Mouse (Mus musculus) right cerebral cortex, postnatal 25 days (tissue): ENCODE results near the gene Gm17428.
"Not testable (repeated sequence)": the region's sequence is repeated elsewhere in the genome, so short reads cannot be mapped to it uniquely, and the experiment has no call there.

Experiments
- DNase-seq: peaks from one replicate; pipeline ENCODE4 v3.0.0; 2022

Gm17428 gene

DNA sequence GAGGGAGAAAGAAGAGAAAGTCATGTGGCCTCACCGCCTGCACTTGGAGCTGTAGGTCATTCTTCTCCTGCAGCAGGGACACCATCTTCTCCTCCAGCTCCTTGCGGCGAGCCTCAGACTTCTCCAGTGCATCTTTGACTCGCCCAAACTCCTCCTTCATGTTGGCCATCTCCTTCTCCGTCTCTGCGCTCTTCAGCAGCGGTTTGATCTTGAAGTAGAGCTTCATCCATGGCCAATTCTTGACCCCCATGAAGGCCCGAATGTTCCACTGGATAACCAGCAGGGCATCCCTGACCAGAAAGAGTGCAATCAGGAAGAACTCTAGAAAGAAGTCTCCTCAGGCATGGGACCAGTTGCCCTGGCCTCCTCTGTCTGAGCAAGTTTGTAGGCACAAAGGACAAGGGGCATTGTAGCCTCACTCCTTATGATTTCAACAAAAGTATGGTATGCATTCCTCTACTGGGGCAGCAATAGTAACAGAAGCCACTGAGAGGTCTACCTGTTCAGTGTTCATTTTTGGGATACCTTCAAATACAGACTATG lies 23.0 kb upstream of the Gm17428 start:
- DNase-seq: no peak

- no peak for DNase-seq
Measured at GRCm38 (mm10) chr14:54954474-54954873, 22.3 kb upstream of the Gm17428 start.

DNA sequence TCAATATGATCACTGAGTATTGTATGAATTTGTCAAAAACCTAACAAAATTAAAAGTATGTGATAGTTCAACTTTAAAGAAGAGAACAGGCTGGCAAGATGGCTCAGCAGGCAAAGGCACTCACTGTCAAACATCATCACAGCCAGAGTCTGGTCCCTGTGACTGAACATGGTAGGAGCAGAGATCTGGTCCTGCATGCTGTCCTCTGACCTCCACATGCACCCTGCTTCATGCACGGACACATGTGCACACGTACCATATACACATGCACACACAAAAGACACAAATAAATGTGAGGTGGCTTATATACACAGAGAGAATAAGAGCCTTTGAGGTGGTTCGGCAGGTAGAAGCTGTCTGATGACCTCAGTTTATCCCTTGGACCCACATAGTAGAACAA lies 21.3 kb upstream of the Gm17428 start:
- DNase-seq: no peak

- DNase-seq: no peak
Measured at GRCm38 (mm10) chr14:54956533-54956932, 20.2 kb upstream of the Gm17428 start.

GRCm38 (mm10) chr14:54958503-54958902 lies 18.2 kb upstream of the Gm17428 start:
- DNase-seq: no peak

GRCm38 (mm10) chr14:54959197-54959596 lies 17.5 kb upstream of the Gm17428 start:
- no peak for DNase-seq

DNA sequence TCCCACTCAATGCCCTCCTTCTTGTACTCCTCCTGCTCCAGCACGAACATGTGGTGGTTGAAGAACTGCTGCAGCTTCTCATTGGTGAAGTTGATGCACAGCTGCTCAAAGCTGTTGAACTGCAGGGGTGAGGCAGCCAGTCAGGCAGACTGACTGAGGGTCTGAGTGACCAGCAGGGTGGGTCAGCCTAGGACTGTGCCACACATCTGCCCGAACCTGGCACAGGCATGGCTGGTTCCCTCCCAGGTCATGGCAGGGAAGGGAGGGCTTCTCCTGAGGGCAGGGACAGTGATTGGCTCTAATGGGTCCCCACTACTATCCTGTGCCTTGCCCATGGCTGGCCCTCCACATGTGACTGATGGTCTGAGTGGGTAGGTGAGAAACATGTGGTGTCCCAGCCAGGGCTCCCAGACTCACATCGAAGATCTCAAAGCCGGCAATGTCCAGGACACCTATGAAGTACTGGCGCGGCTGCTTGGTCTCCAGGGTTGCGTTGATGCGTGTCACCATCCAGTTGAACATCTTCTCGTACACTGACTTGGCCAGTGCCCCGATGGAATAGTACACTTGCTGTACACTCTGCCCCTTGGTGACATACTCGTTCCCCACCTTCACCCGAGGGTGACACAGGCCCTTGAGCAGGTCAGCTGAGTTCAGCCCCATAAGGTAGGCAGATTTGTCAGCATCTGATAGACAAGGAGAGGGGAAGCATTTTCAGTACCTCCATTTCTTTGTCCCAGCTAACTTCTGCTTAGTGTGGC lies 16.7 kb upstream of the Gm17428 start:
- DNase-seq: not testable (repeated sequence)

GRCm38 (mm10) chr14:54960769-54961168 lies 16.0 kb upstream of the Gm17428 start:
- DNase-seq: no peak

- DNase-seq: no peak
Measured at GRCm38 (mm10) chr14:54961487-54961886, 15.2 kb upstream of the Gm17428 start.

DNA sequence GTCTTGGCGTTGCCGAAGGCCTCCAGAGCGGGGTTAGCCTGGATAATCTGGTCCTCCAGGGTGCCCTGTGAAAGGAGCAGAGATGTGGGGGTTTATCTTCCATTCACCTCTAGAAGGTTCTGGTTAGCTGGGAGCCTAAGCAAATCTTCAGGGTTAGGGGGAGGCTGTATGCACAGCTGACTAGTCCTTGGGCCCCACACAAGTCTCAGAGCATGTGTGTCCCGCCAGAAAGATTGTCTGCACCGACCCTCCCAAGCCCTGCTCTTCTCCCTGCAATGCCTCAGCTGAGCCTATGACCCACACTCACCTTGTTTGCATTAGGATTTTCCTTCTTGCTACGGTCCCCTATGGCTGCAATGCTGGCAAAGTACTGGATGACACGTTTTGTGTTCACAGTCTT lies 14.0 kb upstream of the Gm17428 start:
- no peak for DNase-seq

- DNase-seq: no peak
Measured at GRCm38 (mm10) chr14:54963727-54964126, 13.0 kb upstream of the Gm17428 start.

GRCm38 (mm10) chr14:54965044-54965443 lies 11.7 kb upstream of the Gm17428 start:
- DNase-seq: no peak

DNA sequence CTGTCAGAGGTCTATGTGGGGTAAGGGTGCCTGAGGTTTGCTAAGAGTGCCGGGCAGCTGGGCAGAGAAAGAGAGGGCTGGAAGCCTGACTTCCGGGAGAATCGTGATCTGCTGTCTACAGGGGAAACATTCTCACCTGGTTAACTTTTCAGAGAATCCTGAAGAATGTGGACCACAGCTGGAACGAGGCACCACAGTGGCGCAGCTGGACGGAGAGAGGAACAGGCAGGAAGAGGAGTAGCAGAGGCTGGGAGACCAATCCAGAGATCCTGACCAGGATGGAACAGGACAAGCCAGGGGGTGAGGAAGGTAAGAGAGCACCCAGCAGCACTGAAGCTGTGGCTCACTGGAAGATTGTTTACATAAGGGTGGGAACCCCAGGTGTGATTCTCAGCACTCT lies 11.1 kb upstream of the Gm17428 start:
- no peak for DNase-seq

- no peak for DNase-seq
Measured at GRCm38 (mm10) chr14:54966320-54966977, 10.3 kb upstream of the Gm17428 start, which contains the start of gene Myh6. Gene Myh6 (minus strand): TSS chr14:54966927.

GRCm38 (mm10) chr14:54967874-54968273 lies 8.9 kb upstream of the Gm17428 start:
- DNase-seq: no peak

GRCm38 (mm10) chr14:54968344-54968743 lies 8.4 kb upstream of the Gm17428 start:
- no peak for DNase-seq

DNA sequence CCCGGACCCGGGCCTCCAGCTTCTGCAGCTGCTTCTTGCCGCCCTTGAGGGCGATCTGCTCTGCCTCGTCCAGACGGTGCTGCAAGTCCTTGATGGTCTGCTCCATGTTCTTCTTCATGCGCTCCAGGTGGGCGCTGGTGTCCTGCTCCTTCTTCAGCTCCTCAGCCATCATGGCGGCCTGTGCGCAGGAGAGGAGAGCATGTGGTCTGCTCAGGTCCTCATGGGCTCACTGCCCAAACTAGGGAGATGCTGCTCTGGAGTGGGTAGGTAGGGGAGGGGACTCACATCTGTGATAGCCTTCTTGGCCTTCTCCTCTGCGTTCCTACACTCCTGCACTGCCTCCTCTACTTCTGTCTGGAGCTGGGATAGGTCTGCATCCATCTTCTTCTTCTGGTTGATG lies 3.9 kb upstream of the Gm17428 start:
- DNase-seq: not testable (repeated sequence)

DNA sequence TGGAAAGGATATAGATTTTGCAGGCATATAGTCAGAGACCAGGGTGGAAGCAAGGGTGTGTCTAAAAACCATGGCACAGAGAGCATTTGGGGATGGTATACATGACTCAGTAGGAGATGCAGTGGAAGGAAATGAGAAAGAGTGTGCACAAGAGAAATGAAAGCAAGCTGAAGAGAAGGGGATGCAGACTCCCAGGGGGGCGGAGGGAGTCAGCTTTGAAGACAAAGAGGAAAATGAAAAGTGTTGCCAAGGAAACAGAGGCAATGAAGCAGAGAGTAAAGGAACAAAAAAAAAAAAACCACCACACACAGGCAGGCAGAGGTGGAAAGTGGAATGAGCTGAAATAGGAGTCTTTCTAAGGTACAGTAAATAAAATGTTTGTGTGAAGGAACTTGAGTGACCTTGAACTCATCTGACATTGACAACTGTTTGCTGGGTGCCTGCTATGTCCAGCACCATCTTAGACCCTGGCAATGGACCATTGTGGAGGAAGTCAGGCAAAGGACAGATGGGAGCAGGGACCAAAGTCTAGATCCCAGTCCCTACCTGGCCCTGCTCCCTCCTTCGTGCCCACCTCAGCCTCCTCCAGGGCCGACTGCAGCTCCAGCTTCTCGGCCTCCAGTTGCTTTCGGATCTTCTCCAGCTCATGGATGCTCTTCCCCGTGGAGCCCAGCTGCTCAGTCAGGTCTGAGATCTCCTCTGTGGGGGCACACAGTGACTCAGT lies 2.5 kb upstream of the Gm17428 start:
- DNase-seq: no peak

GRCm38 (mm10) chr14:54978664-54979063 lies 1.9 kb downstream of the Gm17428 start:
- no peak for DNase-seq

DNA sequence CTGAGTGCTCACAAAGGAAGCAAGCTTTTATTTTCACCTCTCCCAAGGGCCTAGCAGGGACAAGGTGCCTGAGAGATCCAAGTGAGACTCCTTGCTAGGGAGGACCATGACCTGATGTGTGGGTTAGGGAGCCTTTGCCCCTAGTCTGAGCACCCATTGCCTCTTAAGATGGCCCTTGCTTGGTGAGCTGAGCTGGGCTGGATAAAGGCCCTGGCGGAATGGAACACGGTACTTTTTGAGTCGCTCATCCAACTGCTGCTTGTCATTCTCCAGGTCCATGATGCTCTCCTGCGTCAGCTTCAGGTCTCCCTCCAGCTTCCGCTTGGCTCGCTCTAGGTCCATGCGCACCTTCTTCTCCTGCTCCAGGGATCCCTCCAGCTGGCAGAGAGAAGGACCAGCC lies 5.2 kb downstream of the Gm17428 start:
- DNase-seq: no peak

GRCm38 (mm10) chr14:54988350-54988874 lies 11.7 kb downstream of the Gm17428 start:
- DNase-seq: not testable (repeated sequence)

- DNase-seq: no peak
Measured at GRCm38 (mm10) chr14:54988882-54989281, 12.1 kb downstream of the Gm17428 start.

DNA sequence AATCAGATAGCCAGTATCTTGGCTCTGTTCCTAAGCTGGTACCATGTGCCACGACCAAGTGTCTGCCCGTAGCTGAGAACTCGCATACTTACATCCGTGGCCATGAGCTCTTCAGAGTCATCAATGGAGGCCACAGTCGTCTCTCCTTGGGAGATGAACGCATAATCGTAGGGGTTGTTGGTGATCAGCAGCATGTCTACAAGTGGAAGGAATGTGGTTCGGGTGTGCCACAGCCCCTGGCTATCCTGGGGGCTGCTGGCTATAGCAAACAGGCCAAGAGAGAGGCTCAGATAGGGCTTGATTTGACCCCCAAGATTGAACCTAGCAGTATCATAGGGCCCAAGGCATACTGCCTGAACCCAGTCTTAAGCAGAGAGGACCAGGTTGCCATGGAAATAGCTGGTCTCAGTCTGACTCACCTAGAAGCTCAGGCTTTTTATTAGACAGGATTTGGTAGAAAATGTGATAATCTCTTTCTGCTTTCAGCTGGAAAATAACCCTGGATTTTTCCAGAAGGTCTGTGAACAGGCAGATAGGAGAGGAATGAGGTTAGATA lies 13.2 kb downstream of the Gm17428 start:
- no peak for DNase-seq
